Mouse (Mus musculus) MN1 (cell line): ENCODE data around the gene Fos.
A peak's percentile ranks its signal among the peaks of the same experiment; 100 is the strongest.

Experiments used
- DNase-seq: peaks from one replicate; pipeline ENCODE4 v3.0.0-alpha.2; 2016; ENCODE audit warnings: low spot score

Fos gene

DNA sequence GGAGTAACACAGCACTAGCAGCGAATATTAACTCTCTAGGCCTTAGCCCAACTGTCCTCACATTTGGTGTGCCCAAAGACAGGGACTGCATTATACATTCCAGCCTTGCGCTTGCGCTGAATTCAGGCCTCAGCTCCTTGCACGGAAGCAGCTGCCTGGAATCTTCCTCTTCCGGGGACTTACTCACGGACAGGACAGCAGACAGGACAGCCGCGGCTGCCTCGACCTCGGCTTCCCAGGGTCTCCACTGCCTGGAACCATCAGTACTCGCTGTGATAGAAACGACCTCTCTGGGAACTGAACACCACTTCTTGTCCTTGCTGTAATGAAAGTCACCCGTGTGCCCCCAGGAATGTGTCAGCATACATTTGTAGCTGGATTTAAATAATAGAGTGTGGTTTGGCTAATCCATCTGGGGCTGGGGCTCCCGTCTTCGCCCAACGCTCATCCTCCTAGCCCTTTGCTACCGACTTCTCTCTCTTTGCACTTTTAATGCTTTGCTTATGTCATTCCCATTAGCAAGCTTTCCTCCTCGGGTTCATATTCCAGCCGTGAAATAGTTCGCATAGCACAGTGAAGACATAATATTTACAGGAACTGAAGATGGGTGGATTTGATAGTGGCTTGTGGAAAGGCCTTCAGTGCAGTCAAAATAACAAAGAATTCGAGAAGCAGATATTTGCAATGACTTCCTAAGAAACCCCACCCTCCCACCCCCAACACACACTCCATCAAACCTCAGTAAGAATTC is 11.6 kb upstream of the Fos start:
- DNase-seq = no peak

DNA sequence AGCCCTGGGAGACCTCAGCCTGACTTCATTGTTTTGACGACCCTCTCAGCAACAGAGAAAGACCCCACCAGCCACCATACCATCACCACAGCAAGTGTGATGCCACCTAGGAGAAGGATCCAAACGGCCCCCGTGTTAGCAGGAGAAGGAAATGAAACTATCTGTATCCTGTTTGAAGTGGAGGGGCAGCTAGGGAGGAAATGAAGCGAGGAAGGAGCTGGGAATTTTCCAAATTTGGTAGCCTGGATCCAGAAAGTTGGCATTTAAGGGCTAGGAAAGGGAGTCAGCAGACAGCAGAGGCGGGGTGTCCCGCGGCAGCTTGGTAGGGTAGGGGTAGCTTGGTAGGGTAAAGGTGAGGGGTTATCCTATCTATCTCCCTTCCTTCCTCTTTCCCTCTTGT is 10.9 kb upstream of the Fos start:
- no peak for DNase-seq

DNA sequence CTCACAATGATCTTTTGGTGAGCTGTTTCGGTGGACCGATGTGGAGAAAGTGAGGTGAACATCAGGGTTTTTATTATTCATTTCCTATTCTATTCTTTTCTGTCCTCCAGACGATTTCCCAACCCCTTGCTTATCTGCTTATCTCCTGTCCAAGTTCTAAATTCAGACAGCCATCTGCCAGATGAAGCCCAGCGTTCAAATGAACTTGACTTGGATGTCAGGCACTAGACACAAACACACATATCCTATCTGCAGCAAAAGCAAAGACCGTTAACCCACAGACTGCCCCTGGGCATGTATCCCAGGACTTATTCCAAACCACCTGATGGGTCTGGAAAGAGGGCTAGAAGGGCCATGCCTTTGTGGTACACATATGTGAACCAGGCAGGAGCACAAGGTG is 9.3 kb upstream of the Fos start:
- DNase-seq = no peak

DNA sequence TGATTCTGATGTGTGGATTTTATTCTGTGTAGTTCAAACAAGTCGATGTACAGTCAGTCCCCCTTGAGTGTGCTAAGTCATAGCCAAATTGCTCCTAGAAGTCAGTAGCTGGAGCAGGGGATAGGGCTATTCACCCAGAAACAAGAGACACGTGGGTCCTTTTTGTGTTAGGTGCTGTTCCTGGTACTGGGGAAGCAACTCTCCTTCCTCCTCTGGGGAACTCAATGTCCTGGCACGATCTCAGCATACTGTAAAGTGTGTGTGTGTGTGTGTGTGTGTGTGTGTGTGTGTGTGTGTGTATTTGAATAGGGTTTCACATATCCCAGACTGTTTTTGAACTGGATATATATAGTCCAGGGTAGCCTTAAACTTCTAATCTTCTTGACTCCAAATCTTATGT is 8.8 kb upstream of the Fos start:
- no peak for DNase-seq

DNA sequence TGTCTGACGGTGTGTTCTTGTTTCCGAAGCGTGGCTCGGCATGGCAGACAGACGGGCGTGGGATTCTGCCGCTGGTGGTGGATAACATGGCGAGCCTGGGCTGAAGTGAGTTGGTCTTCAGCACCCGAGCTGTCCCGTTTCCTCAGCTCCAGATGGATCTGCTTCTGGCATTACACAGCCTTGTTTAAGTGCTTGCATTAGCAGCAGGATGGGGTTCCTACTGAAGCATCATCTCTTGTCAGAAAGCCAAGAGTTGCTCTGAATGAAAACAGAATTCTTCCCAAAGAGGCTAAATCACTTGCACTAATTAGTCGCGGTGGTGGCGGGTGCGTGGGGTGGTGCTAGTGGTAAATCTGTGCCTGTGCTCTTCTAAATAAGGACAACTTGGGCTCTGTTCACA is 5.8 kb upstream of the Fos start:
- DNase-seq = peak; percentile 78

DNA sequence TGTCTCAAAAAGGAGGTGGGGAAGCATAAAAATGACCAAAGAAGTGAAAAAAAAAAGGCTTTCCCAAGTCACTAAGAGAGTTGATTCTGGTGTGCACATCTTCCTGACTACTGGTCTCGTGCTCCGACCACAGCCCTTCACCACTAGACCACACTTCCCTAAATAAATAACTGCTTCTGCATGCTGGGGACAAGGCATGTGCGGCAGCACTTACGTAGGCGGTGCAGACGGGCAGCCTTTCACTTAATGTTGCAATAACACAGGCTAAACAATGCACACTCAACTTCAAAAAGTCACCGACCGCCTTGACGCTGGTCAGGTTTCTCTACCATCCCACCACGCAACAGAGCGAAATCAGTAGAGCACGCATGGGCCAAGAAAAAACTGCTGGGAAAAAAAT is 5.0 kb upstream of the Fos start:
- DNase-seq = no peak

DNA sequence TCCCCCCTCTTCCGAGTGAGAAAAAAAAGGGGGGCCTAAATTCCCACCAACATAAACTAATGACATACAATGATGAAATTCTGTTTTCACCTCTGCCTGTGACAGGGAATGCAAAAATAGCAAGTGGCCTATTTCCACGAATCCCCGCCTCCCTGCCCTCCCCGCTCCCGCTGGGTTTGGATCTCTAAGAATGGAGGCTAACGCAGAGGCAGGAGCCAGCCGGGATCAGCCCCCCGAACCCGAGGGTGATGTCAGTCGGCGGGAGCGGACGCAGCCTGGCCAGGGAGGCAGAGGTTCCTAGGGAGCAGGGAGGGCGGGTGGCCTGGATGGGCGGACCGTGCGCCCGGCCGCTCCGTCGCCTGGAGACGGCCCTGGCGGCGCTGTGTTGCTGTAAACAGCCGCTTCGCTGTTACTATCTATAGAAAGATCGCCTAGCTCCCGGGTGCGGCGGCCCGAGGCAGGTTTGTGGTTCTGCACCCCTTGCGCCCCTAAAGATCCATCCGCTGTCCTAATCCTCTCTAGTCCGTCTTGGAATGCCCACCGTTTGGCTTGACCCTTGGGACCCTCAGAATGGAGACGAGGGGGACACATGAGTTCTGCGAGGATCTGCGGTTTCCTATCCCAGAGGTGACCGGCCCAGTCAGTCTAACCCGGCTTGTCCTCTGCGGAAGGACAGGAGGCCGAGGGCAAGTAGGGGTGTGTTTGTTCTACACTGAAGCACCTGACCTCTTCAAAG is 1.6 kb upstream of the Fos start:
- peak; percentile 95 for DNase-seq

DNA sequence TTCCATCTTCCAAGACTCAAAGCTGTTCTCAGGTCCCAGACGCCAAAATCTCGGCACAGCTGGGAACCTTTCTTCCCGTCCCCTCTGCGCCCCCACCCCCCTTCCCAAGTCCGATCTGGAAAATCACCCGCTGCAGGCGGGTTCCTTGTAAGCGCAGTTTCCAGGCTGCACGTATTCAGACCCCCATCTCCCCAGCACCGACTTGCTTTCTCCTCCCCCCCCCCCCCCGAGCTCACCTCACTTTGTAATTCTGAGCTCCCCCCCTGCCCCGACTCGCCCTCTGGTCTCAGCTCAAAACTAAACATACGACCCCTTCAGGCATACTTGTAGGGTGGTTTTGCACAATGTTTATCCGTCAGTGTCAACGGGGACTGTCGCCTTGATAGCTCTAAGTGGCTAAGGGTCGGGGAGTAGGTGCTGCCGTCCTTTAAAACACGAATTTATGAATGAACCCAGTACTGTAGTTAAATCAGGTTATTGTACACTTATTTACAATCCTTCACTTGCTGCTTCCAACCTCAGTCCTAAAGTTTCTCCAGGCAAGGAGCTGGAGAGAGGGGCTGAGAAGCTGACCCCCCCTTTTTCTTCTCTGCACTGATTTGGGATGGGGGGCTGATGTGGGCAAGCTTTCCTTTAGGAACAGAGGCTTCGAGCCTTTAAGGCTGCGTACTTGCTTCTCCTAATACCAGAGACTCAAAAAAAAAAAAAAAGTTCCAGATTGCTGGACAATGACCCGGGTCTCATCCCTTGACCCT is 857 bp upstream of the Fos start:
- DNase-seq = peak; percentile 79

DNA sequence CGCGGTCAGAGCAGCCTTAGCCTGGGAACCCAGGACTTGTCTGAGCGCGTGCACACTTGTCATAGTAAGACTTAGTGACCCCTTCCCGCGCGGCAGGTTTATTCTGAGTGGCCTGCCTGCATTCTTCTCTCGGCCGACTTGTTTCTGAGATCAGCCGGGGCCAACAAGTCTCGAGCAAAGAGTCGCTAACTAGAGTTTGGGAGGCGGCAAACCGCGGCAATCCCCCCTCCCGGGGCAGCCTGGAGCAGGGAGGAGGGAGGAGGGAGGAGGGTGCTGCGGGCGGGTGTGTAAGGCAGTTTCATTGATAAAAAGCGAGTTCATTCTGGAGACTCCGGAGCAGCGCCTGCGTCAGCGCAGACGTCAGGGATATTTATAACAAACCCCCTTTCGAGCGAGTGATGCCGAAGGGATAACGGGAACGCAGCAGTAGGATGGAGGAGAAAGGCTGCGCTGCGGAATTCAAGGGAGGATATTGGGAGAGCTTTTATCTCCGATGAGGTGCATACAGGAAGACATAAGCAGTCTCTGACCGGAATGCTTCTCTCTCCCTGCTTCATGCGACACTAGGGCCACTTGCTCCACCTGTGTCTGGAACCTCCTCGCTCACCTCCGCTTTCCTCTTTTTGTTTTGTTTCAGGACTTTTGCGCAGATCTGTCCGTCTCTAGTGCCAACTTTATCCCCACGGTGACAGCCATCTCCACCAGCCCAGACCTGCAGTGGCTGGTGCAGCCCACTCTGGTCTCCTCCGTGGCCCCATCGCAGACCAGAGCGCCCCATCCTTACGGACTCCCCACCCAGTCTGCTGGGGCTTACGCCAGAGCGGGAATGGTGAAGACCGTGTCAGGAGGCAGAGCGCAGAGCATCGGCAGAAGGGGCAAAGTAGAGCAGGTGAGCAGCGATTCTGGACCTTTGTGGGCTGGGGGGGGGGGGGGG is 875 bp downstream of the Fos start:
- peak; percentile 62 for DNase-seq

DNA sequence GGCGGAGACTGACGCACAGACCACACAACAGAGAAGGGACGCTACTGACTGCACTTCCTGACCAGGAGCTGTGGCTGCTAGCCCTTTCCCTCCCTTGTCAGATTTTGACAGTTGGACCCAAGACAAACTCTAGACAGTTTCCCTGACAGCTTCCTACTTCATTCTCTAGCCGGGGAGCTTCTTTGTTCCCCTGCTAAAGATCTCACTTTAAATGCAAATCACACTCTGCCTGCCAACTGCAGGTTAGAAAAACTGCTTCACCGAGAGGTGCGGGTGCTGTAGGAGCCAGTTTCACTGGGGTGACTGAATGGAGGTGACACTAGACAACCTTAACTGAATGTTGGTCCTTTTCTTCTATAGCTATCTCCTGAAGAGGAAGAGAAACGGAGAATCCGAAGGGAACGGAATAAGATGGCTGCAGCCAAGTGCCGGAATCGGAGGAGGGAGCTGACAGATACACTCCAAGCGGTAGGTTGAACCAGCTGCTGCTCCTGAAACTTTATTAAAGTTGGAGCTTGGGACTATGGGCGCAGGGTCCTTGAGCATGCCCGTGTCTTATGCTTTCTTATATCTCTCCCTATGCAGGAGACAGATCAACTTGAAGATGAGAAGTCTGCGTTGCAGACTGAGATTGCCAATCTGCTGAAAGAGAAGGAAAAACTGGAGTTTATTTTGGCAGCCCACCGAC is 1.7 kb downstream of the Fos start:
- no peak for DNase-seq

DNA sequence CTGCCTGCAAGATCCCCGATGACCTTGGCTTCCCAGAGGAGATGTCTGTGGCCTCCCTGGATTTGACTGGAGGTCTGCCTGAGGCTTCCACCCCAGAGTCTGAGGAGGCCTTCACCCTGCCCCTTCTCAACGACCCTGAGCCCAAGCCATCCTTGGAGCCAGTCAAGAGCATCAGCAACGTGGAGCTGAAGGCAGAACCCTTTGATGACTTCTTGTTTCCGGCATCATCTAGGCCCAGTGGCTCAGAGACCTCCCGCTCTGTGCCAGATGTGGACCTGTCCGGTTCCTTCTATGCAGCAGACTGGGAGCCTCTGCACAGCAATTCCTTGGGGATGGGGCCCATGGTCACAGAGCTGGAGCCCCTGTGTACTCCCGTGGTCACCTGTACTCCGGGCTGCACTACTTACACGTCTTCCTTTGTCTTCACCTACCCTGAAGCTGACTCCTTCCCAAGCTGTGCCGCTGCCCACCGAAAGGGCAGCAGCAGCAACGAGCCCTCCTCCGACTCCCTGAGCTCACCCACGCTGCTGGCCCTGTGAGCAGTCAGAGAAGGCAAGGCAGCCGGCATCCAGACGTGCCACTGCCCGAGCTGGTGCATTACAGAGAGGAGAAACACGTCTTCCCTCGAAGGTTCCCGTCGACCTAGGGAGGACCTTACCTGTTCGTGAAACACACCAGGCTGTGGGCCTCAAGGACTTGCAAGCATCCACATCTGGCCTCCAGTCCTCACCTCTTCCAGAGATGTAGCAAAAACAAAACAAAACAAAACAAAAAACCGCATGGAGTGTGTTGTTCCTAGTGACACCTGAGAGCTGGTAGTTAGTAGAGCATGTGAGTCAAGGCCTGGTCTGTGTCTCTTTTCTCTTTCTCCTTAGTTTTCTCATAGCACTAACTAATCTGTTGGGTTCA is 2.5 kb downstream of the Fos start:
- DNase-seq = no peak

DNA sequence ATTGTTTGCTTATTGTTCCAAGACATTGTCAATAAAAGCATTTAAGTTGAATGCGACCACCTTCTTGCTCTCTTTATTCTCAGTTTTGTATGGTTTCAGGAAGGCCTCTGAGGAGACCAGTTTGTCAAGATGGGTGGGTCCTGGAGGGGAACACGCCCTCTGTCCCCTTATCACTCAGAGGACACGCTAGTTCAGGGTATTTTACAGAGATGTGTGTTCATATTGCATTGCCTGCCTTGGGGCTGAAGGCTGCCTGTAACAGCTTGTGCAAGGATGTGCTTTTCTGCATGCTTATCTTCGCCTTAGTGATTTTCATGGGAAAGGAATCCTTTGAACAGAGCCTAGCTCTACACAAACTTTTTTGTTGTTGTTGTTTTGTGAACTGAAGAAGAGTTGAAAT is 3.5 kb downstream of the Fos start:
- no peak for DNase-seq

DNA sequence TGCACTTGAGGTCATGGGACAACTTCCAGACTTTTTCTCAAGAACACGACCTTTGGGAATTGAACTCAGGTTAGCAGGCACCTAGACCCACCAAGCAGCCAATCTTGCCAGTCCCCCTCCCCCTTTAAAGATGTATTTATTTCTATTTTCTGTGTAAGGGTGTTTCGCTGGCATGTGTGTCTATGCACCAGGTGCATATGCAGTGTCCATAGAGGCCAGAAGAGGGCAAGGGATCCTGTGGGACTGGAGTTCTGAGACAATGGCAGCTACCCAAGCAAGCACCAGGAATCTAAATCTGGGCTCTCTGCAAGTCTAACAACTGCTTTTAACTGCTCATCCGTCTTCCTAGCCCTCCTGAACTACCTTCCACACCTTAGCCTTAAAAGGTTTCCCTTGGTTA is 4.1 kb downstream of the Fos start:
- no peak for DNase-seq

DNA sequence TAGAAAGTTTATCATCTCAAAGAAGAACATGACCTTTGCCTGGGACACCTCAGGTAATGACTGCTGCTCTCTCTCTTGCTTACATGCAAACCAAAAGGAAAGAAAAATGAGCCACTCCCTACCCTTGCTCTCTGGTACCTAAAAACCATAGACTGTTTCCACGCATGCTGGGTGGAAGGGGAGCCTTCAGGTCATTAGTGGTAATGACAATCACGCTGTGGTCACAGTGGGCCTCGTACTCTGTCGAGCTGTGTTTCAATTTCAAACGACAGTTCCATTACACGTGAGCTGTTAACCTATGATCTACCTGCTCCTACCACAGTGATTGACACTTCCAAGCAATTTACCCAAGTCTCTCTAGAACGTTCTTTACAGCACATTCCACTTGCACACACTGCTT is 5.0 kb downstream of the Fos start:
- no peak for DNase-seq

DNA sequence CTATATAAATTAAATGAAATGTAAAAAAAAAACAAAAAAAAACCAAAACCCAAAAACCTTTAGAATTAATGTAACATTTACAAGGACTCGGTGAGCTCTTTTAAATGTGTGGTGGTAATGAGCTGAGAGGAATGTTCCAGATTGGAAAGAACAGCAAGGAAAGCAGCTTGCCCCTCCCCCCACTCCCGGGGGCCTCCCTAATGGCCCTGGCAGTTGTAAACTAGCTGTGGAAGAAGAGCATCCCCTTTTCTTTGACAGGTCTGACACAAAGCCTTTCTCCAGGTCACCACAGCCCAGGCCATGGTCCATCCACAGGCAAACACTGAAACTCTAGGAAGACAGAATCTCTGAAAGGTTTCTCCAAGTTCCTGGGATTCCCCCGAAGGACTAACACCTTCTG is 5.5 kb downstream of the Fos start:
- no peak for DNase-seq

DNA sequence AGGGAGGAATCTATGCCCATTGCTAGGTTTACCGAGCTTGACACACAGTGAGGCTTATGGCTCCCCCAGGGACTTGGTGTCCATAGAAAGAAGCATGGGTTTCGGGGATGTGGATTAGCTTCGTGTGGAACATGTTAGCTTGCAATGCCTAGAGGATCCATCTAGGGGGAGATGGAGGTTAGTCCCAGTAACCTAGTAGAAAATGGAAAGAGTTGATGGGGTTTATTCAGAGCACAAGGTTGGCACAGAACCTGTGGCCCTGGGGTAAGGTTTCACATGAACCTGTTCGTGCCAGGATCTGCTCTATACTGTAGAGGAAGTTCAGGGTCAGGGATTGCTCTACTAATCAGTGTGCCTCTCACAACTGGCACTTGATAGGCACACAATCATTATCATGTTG is 9.5 kb downstream of the Fos start:
- DNase-seq = peak; percentile 46

DNA sequence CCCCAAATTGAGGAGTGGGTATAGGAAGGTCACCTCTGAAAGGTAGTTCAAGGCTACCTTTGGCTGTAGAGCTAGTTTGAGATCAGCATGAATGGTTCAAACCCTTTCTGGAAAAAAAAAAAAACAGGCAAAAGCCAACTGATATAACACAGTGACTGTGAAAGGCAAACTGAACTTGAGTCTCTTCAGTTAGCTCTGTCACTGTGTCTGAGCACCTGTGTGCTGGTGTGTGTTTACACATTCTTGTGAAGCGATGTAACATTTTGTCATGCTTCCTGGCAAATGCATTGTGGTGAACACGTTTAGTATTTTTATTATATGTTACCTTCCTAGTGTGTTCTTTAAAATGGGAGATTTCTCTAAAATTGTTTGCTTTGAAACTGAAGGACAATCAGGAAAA is 11.0 kb downstream of the Fos start:
- DNase-seq = no peak

DNA sequence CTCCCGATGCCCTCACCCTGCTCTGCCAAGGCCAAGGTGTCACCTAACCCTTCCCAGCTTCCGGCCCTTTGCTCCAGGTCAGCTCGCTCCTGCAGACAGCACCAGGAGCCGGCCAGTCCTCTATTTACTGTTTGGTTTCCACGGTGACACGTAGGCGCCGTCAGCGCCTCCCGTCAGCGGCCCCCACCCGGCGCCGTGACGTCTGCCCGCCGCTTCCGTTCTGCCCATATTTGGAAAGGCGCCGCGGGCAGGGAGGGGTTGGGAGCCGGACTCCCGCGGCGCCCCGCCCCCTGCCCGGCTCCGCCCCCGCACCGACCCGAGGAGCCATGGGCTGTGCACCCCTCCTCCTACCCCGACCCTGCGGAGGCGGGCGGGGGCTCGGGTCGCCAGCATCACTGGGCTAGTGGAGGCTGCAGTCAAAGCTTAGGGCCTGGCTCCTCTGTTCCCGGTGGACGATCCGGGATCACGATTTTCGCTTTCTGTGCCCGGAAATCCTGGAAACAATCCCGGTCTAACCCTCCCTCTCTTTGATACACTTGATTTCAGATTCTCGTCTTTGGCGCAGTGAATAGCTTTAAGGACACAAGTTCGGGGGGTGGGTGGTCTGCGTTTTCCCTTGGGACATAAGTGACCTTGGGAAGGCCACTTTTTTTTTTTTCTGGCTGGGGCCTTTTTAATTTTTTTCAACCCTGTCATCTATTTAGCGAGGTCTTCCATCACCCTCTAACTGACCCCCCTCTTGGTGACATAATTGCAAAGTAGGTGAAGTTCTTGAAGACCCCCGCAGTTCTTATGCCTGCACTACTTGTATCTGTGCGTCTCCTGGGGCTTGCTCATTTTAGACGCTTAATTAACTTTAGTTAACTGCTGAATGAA is 12.4 kb downstream of the Fos start:
- peak; percentile 98 for DNase-seq

DNA sequence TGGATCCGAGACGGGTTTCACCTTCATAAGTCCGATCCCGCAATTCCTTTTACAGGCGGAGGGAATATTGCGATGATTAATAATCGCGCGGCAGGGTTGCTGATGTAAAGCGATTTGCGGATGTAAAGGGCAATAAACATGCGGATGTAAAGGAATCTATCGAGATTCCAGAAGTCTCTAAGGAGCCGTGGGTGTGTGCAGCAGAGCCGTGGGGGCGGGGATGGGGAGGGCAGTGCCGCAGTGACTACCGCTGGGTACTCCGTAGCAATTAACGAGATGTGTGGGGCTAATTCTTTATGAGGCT is 13.0 kb downstream of the Fos start:
- DNase-seq = peak; percentile 59
